Mouse (Mus musculus) myocyte (in vitro differentiated cells): ENCODE measurements around the gene Ahnak. TPM values are rescaled to one million over a fixed set of nuclear protein-coding genes. Genes with fewer than 3 reads are reported as not detected.
A peak's percentile ranks its signal among the peaks of the same experiment; 100 is the strongest.

ENCODE experiments used
- H3K27me3 ChIP-seq: one replicate; pipeline ENCODE4 v1.6.1; 2011; ENCODE audit not compliant: control insufficient read depth, insufficient read depth, insufficient read length
- H3K36me3 ChIP-seq: one replicate; pipeline ENCODE4 v1.6.1; 2011; ENCODE audit not compliant: control insufficient read depth, insufficient read depth
- H3K4me2 ChIP-seq: one replicate; pipeline ENCODE4 v1.6.1; 2011; ENCODE audit warnings: low read depth, control low read depth
- H3K4me3 ChIP-seq: one replicate; pipeline ENCODE4 v1.5.1; 2011; ENCODE audit warnings: mild to moderate bottlenecking, control low read depth, moderate library complexity
- H3K79me2 ChIP-seq: one replicate; pipeline ENCODE4 v1.6.1; 2011; ENCODE audit not compliant: control insufficient read depth, insufficient read depth
- H3ac ChIP-seq: one replicate; pipeline ENCODE4 v1.6.1; 2011; ENCODE audit not compliant: control insufficient read depth, insufficient read length
- CEBPB ChIP-seq: IDR thresholded peaks from 2 replicates; pipeline ENCODE4 v1.6.1; 2011; ENCODE audit warnings: mild to moderate bottlenecking, moderate library complexity; ENCODE audit not compliant: poor library complexity, insufficient read depth, severe bottlenecking
- E2F4 ChIP-seq: IDR thresholded peaks from one replicate; pipeline ENCODE4 v1.6.1; 2011; ENCODE audit warnings: mild to moderate bottlenecking, control low read depth, moderate library complexity; ENCODE audit not compliant: insufficient read depth
- MAX ChIP-seq: IDR thresholded peaks from one replicate; pipeline ENCODE4 v1.6.1; 2011; ENCODE audit warnings: low read depth, mild to moderate bottlenecking, control low read depth
- MYOD1 ChIP-seq, 3 experiments: IDR thresholded peaks; one replicate each; pipeline ENCODE4 v1.6.1; 2011; ENCODE audit warnings: control low read depth in 2 of 3, low read depth in 2 of 3, mild to moderate bottlenecking in 2 of 3, moderate library complexity in 1 of 3; ENCODE audit not compliant: insufficient read length in 2 of 3, control insufficient read depth in 1 of 3
- MYOG ChIP-seq, 3 experiments: IDR thresholded peaks; one replicate each; pipeline ENCODE4 v1.6.1; 2011; ENCODE audit warnings: control low read depth in 2 of 3, low read depth in 2 of 3, mild to moderate bottlenecking in 2 of 3; ENCODE audit not compliant: insufficient read length in 2 of 3, control insufficient read depth in 1 of 3, insufficient read depth in 1 of 3
- POLR2A ChIP-seq: IDR thresholded peaks from one replicate; pipeline ENCODE4 v1.6.1; 2011; ENCODE audit warnings: low read depth, mild to moderate bottlenecking, control low read depth, moderate library complexity; ENCODE audit not compliant: insufficient read length
- POLR2AphosphoS2 ChIP-seq: IDR thresholded peaks from one replicate; pipeline ENCODE4 v1.6.1; 2011; ENCODE audit warnings: low read depth, control low read depth; ENCODE audit not compliant: insufficient read length
- REST ChIP-seq: IDR thresholded peaks from one replicate; pipeline ENCODE4 v1.6.1; 2011; ENCODE audit warnings: mild to moderate bottlenecking, control low read depth, moderate library complexity; ENCODE audit not compliant: insufficient read depth, insufficient read length
- SRF ChIP-seq: IDR thresholded peaks from one replicate; pipeline ENCODE4 v1.6.1; 2011; ENCODE audit warnings: low read depth; ENCODE audit not compliant: control insufficient read depth, insufficient read length
- TCF12 ChIP-seq: IDR thresholded peaks from one replicate; pipeline ENCODE4 v1.6.1; 2011; ENCODE audit warnings: mild to moderate bottlenecking, control low read depth; ENCODE audit not compliant: poor library complexity, insufficient read depth, severe bottlenecking
- TCF3 ChIP-seq: IDR thresholded peaks from one replicate; pipeline ENCODE4 v1.6.1; 2011; ENCODE audit warnings: low read depth, control low read depth; ENCODE audit not compliant: insufficient read length
- USF1 ChIP-seq: IDR thresholded peaks from one replicate; pipeline ENCODE4 v1.6.1; 2011; ENCODE audit warnings: low read depth, mild to moderate bottlenecking, control low read depth, moderate library complexity
- polyA plus RNA-seq: library from polyadenylated mRNA; unstranded; fragments of >200 nt; fragmentation: generic; extraction: Trizol; gene quantifications from one replicate; pipeline ENCODE4 v1.2.1, GENCODE M21; 2012; ENCODE audit warnings: missing spikeins

Gene Ahnak
- polyA plus RNA-seq, 1 experiment, result 93.3 TPM

- Histone ChIP-seq H3ac (no peak overlapping the region), H3K4me3 (no peak overlapping the region), H3K4me2 (peak overlapping the region; percentile 77), H3K27me3 (no peaks in the 10 kb centered on the region), H3K36me3 (no peaks in the 10 kb centered on the region), H3K79me2 (no peaks in the 10 kb centered on the region)
- TF ChIP-seq CEBPB, result no peak; the same call in 1 of the 2 replicates
- peak in 2 of 3 experiments; percentile 6 to 43 for TF ChIP-seq MYOD1 (IDR thresholded peaks at IDR 0.05; ENCODE audit: control insufficient read depth in 1 of 3, insufficient read length in 2 of 3, low read depth in 2 of 3)
- no peak for TF ChIP-seq E2F4
- TF ChIP-seq MYOG (IDR thresholded peaks at IDR 0.05; ENCODE audit: control insufficient read depth in 1 of 3, insufficient read depth in 1 of 3, insufficient read length in 2 of 3, low read depth in 2 of 3), result peak in 1 of 3 experiments; percentile 50
These were observed 69.9 kb downstream of the Ahnak start for GRCm38 (mm10) chr19:9058944-9059343.

- no peak overlapping the region for H3ac ChIP-seq
These were observed 70.3 kb downstream of the Ahnak start for GRCm38 (mm10) chr19:9059391-9059790.

GRCm38 (mm10) chr19:9060103-9060502 lies 71.0 kb downstream of the Ahnak start:
- Histone ChIP-seq H3K4me2 (peak overlapping the region; percentile 77), H3ac (no peak overlapping the region), H3K79me2 (no peaks in the 10 kb centered on the region), H3K27me3 (no peaks in the 10 kb centered on the region), H3K4me3 (no peak overlapping the region), H3K36me3 (no peaks in the 10 kb centered on the region)
- TF ChIP-seq SRF (peak; percentile 74), POLR2A (no peak), E2F4 (no peak), CEBPB (peak; percentile 99), MAX (no peak), TCF3 (no peak), TCF12 (no peak), REST (no peak), USF1 (no peak), POLR2AphosphoS2 (no peak), MYOD1 (IDR thresholded peaks at IDR 0.05; ENCODE audit: control insufficient read depth in 1 of 3, insufficient read length in 2 of 3, low read depth in 2 of 3) (peak in 2 of 3 experiments; percentile 29 to 56), MYOG (IDR thresholded peaks at IDR 0.05; ENCODE audit: control insufficient read depth in 1 of 3, insufficient read depth in 1 of 3, insufficient read length in 2 of 3, low read depth in 2 of 3) (no peak)

More at GRCm38 (mm10) chr19:9059391-9059790, 70.3 kb downstream of the Ahnak start:
- Histone ChIP-seq H3K27me3 (no peaks in the 10 kb centered on the region), H3K79me2 (no peaks in the 10 kb centered on the region), H3K4me2 (peak overlapping the region; percentile 77), H3K4me3 (no peak overlapping the region), H3K36me3 (no peaks in the 10 kb centered on the region)
- TF ChIP-seq CEBPB (no peak; the same call in 1 of the 2 replicates), POLR2A (no peak), TCF12 (no peak), USF1 (no peak), MYOG (IDR thresholded peaks at IDR 0.05; ENCODE audit: control insufficient read depth in 1 of 3, insufficient read depth in 1 of 3, insufficient read length in 2 of 3, low read depth in 2 of 3) (no peak), MYOD1 (IDR thresholded peaks at IDR 0.05; ENCODE audit: control insufficient read depth in 1 of 3, insufficient read length in 2 of 3, low read depth in 2 of 3) (no peak), SRF (no peak)

- Histone ChIP-seq H3K27me3 (no peaks in the 10 kb centered on the region), H3K4me3 (no peak overlapping the region), H3ac (no peak overlapping the region), H3K79me2 (no peaks in the 10 kb centered on the region), H3K4me2 (peak overlapping the region; percentile 77), H3K36me3 (no peaks in the 10 kb centered on the region)
- TF ChIP-seq TCF3 (no peak), USF1 (no peak), E2F4 (no peak), MYOG (IDR thresholded peaks at IDR 0.05; ENCODE audit: control insufficient read depth in 1 of 3, insufficient read depth in 1 of 3, insufficient read length in 2 of 3, low read depth in 2 of 3) (peak in 2 of 3 experiments; percentile 32 to 73), POLR2A (no peak), REST (no peak), SRF (no peak), CEBPB (peak; percentile 59; the same call in 1 of the 2 replicates), POLR2AphosphoS2 (no peak), MAX (no peak), MYOD1 (IDR thresholded peaks at IDR 0.05; ENCODE audit: control insufficient read depth in 1 of 3, insufficient read length in 2 of 3, low read depth in 2 of 3) (peak in 2 of 3 experiments; percentile 23 to 55), TCF12 (no peak)
These were observed 72.3 kb downstream of the Ahnak start for GRCm38 (mm10) chr19:9061221-9061893.
